Mouse (Mus musculus) liver, embryonic 13.5 days (tissue): Measurements from ENCODE around the gene U2af2. TPM values are rescaled to one million over a fixed set of nuclear protein-coding genes. Genes with fewer than 3 reads are reported as not detected.

Experiments
- ATAC-seq: fragments of 200-750 bp; cut with Nextera tagmentation; 2 replicates; pipeline ENCODE4 v1.8.0; 2017; ENCODE audit warnings: low read depth, mild to moderate bottlenecking, moderate number of reproducible peaks, moderate library complexity
- DNase-seq: peaks from one replicate; pipeline ENCODE4 v3.0.0; 2022
- H3K27ac ChIP-seq: fragments of 300-500 bp; sonication (generic); 2 replicates; pipeline ENCODE4 v1.5.1; 2015; ENCODE audit warnings: moderate library complexity, mild to moderate bottlenecking, inconsistent platforms
- H3K27me3 ChIP-seq: fragments of 300-500 bp; sonication (generic); 2 replicates; pipeline ENCODE4 v1.6.1; 2015; ENCODE audit warnings: mild to moderate bottlenecking, inconsistent platforms
- H3K36me3 ChIP-seq: fragments of 300-500 bp; sonication (generic); 2 replicates; pipeline ENCODE4 v1.6.1; 2015; ENCODE audit warnings: mild to moderate bottlenecking, inconsistent platforms
- H3K4me1 ChIP-seq: fragments of 300-500 bp; sonication (generic); replicated peaks from 2 replicates; pipeline ENCODE4 v1.6.1; 2015; ENCODE audit warnings: inconsistent platforms
- H3K4me2 ChIP-seq: fragments of 300-500 bp; sonication (generic); 2 replicates; pipeline ENCODE4 v1.6.1; 2015; ENCODE audit warnings: inconsistent platforms, mild to moderate bottlenecking, moderate library complexity
- H3K4me3 ChIP-seq: fragments of 300-500 bp; sonication (generic); replicated peaks from 2 replicates; pipeline ENCODE4 v1.5.1; 2015; ENCODE audit warnings: mild to moderate bottlenecking, inconsistent platforms
- H3K9ac ChIP-seq: fragments of 300-500 bp; sonication (generic); 2 replicates; pipeline ENCODE4 v1.6.1; 2015; ENCODE audit warnings: mild to moderate bottlenecking, inconsistent platforms
- H3K9me3 ChIP-seq: fragments of 300-500 bp; sonication (generic); replicated peaks from 2 replicates; pipeline ENCODE4 v1.6.1; 2016; ENCODE audit warnings: inconsistent platforms
- WGBS: fragments of 180-500 bp; shearing (Covaris S2); methylation state at CpG from one replicate; pipeline ENCODE4 v1.1.7; 2015; ENCODE audit not compliant: insufficient replicate concordance; 5-methylcytosine and 5-hydroxymethylcytosine counted together
- microRNA-seq: library from miRNA; unstranded; fragments of <30 nt; microRNA quantifications from one replicate; pipeline ENCODE4, GENCODE M21; 2016
- polyA plus RNA-seq: library from polyadenylated mRNA; unstranded; fragments of >200 nt; fragmentation: Nextera tagmentation; extraction: Ambion mirVana; gene quantifications from 2 replicates; pipeline ENCODE4 v1.2.1, GENCODE M21; 2015

U2af2 gene
- polyA plus RNA-seq, 1 experiment from 2014 or later, result 79.1 TPM

DNA sequence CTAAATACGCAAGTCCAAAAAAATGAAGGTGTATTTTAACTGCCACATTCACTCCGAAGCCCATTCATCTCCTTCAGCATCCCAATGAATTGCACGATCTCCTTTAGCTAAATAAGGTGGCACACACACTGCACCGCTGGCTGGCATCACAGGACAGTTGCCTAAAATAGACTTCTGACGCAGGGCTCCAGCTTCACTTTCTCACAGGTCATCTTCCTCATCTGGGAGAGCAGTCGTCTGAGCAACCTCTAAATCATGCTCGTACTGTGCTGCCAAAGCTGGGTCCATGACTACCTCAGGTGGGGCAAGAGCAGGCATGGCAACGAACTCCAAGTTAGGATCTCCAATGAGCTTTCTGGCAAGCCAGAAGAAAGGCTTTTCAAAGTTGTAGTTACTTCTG, 63.1 kb downstream of the U2af2 start:
- Histone ChIP-seq H3K9ac (no peak overlapping the region), H3K36me3 (no peaks in the 10 kb centered on the region), H3K27me3 (0 out of 2 replicates have a peak, but pooled peaks cover 5% of the 10 kb centered on the region), H3K4me3 (no peak overlapping the region), H3K4me2 (peak overlapping the region; percentile 61), H3K4me1 (peaks cover 8% of the 10 kb centered on the region; the same call in 1 of the 2 replicates), H3K27ac (no peak overlapping the region), H3K9me3 (no peaks in the 10 kb centered on the region)
- 67% methylated on average over 8 of the region's 8 CpGs for WGBS
- DNase-seq, result no peak
- ATAC-seq, result no peak

DNA sequence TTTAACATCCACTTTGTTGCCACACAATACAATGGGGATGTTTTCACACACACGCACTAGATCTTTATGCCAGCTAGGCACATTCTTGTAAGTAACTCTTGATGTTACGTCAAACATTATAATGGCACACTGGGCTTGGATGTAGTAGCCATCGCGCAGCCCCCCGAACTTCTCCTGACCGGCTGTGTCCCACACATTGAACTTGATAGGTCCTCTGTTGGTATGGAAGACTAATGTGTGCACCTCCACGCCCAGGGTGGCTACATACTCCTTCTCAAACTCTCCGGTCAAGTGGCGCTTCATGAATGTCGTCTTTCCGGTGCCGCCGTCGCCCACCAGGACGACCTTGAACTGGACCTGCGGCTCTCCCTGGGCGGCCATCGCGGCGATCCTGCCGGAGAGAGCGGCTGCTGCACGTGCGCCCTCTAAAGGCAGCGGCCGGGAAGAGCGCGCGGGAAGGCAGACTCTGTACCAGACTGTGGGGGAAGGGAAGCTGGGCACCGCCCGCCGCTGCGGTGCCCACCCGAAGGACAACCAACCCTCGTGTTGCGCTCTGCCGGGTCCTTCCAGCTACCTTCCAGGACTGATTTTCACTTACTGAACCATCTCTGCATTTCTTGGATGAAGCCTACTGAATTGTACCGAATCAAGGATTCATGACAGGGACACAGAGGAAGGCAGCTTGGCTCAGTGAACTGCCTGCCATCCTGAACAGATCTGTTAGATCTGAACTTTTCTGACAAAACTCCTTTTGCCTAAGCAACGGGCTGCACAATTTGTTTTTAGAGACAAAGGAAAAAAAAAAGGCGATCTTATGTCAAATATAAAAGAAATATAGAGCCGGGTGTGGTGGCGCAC, 63.8 kb downstream of the U2af2 start, which contains the start of gene Rasl2-9:
Gene Rasl2-9, minus strand, starts transcription at position 402 of the 858 bp plus-strand sequence.
- Histone ChIP-seq H3K4me1 (peaks cover 8% of the 10 kb centered on the region; the same call in 1 of the 2 replicates), H3K27ac (no peak within 1 kb of the TSS), H3K27me3 (0 out of 2 replicates have a peak, but pooled peaks cover 5% of the 10 kb centered on the region), H3K9me3 (no peaks in the 10 kb centered on the region), H3K4me3 (peak within 1 kb of the TSS; percentile 44), H3K36me3 (no peaks in the 10 kb centered on the region), H3K9ac (peak within 1 kb of the TSS; percentile 46), H3K4me2 (peak within 1 kb of the TSS; percentile 61)
- DNase-seq (peak; percentile 53), ATAC-seq (peak; percentile 82)
- 13% methylated on average over 42 of the region's 42 CpGs for WGBS

Small RNA genes lying within 50 kb of the gene (microRNA-seq; reads per million reads assigned to microRNA genes)
- not detected for gene Gm26217

Other genes with a start within 250 kb of the U2af2 start
- 282 and 292 TPM in 2 replicates for gene Ube2s, start 249.6 kb upstream of the U2af2 start, polyA plus RNA-seq
- not detected in 2 replicates for gene Shisa7, start 217.4 kb upstream of the U2af2 start, polyA plus RNA-seq
- gene Isoc2b, start 191.9 kb upstream of the U2af2 start, polyA plus RNA-seq, result 3.1 and 3.8 TPM in 2 replicates
- gene Isoc2a, start 185.0 kb upstream of the U2af2 start, polyA plus RNA-seq, result 0.45 and 0.52 TPM in 2 replicates
- 0.07 TPM in 1 of 2 replicates, not detected in the other for gene Gm36210, start 155.6 kb upstream of the U2af2 start, polyA plus RNA-seq
- gene Zfp628, start 146.9 kb upstream of the U2af2 start, polyA plus RNA-seq, result 1.4 and 1.6 TPM in 2 replicates
- 0.57 and 0.67 TPM in 2 replicates for gene Nat14, start 140.1 kb upstream of the U2af2 start, polyA plus RNA-seq
- 0.03 and 0.09 TPM in 2 replicates for gene Ssc5d, start 136.4 kb upstream of the U2af2 start, polyA plus RNA-seq
- not detected in 2 replicates for gene Sbk2, start 97.7 kb upstream of the U2af2 start, polyA plus RNA-seq
- not detected in 2 replicates for gene Sbk3, start 91.0 kb upstream of the U2af2 start, polyA plus RNA-seq
- 4.0 TPM in 2 replicates for gene Zfp579, start 66.0 kb upstream of the U2af2 start, polyA plus RNA-seq
- 9.8 and 10.0 TPM in 2 replicates for gene Zfp524, start 47.7 kb upstream of the U2af2 start, polyA plus RNA-seq
- 15.8 and 18.7 TPM in 2 replicates for gene Fiz1, start 47.4 kb upstream of the U2af2 start, polyA plus RNA-seq
- gene Gm44973, start 46.6 kb upstream of the U2af2 start, polyA plus RNA-seq, result 1.1 and 1.5 TPM in 2 replicates
- gene Zfp865, start 41.8 kb upstream of the U2af2 start, polyA plus RNA-seq, result 1.4 TPM in 2 replicates
- gene Ccdc106, start 41.6 kb upstream of the U2af2 start, polyA plus RNA-seq, result 0.84 and 1.4 TPM in 2 replicates
- 0.09 TPM in 1 of 2 replicates, not detected in the other for gene 4632433K11Rik, start 28.0 kb upstream of the U2af2 start, polyA plus RNA-seq
- gene Zfp784, start 23.7 kb upstream of the U2af2 start, polyA plus RNA-seq, result 0.93 and 1.4 TPM in 2 replicates
- 2.2 and 2.7 TPM in 2 replicates for gene Zfp580, start 10.6 kb upstream of the U2af2 start, polyA plus RNA-seq
- gene Epn1, start 18.1 kb downstream of the U2af2 start, polyA plus RNA-seq, result 45.6 and 48.2 TPM in 2 replicates
- gene Rfpl4, start 54.8 kb downstream of the U2af2 start, polyA plus RNA-seq, result not detected in 2 replicates
- gene Rasl2-9, start 63.8 kb downstream of the U2af2 start, polyA plus RNA-seq, result 0.19 and 0.24 TPM in 2 replicates
- gene Vmn1r55, start 87.5 kb downstream of the U2af2 start, polyA plus RNA-seq, result not detected in 2 replicates
- not detected in 2 replicates for gene Vmn1r56, start 134.6 kb downstream of the U2af2 start, polyA plus RNA-seq
- gene Vmn1r57, start 156.3 kb downstream of the U2af2 start, polyA plus RNA-seq, result not detected in 2 replicates